Mouse (Mus musculus) embryonic facial prominence, embryonic 14.5 days (tissue): ENCODE data around the gene Olfr640. TPM values are rescaled to one million over a fixed set of nuclear protein-coding genes. Genes with fewer than 3 reads are reported as not detected.

ENCODE experiments used
- ATAC-seq: fragments of 200-750 bp; cut with Nextera tagmentation; 2 replicates; pipeline ENCODE4 v1.8.0; 2017; ENCODE audit warnings: low read depth, moderate number of reproducible peaks, moderate TSS enrichment
- DNase-seq: peaks from one replicate; pipeline ENCODE4 v3.0.0-alpha.2; 2015; ENCODE audit warnings: low spot score
- H3K27ac ChIP-seq: fragments of 300-500 bp; sonication (generic); replicated peaks from 2 replicates; pipeline ENCODE4 v1.5.1; 2014; ENCODE audit warnings: low read depth, mild to moderate bottlenecking, low read length, moderate library complexity
- H3K27me3 ChIP-seq: fragments of 300-500 bp; sonication (generic); replicated peaks from 2 replicates; pipeline ENCODE4 v1.6.1; 2014; ENCODE audit warnings: low read length; ENCODE audit not compliant: control insufficient read depth, insufficient read depth
- H3K36me3 ChIP-seq: fragments of 300-500 bp; sonication (generic); 2 replicates; pipeline ENCODE4 v1.6.1; 2014; ENCODE audit warnings: low read length, mixed read lengths; ENCODE audit not compliant: control insufficient read depth, insufficient read depth
- H3K4me1 ChIP-seq: fragments of 300-500 bp; sonication (generic); 2 replicates; pipeline ENCODE4 v1.6.1; 2014; ENCODE audit warnings: antibody characterized with exemption, low read length; ENCODE audit not compliant: control insufficient read depth, insufficient read depth
- H3K4me2 ChIP-seq: fragments of 300-500 bp; sonication (generic); 2 replicates; pipeline ENCODE4 v1.6.1; 2014; ENCODE audit warnings: low read depth, mild to moderate bottlenecking, low read length, moderate library complexity, mixed read lengths
- H3K4me3 ChIP-seq: fragments of 300-500 bp; sonication (generic); 2 replicates; pipeline ENCODE4 v1.5.1; 2014; ENCODE audit warnings: low read depth, mild to moderate bottlenecking, low read length
- H3K9ac ChIP-seq: fragments of 300-500 bp; sonication (generic); 2 replicates; pipeline ENCODE4 v1.6.1; 2014; ENCODE audit warnings: low read depth, mild to moderate bottlenecking, low read length, moderate library complexity, mixed read lengths
- H3K9me3 ChIP-seq: fragments of 300-500 bp; sonication (generic); 2 replicates; pipeline ENCODE4 v1.6.1; 2016; ENCODE audit warnings: low read length; ENCODE audit not compliant: control insufficient read depth
- WGBS: fragments of 180-500 bp; shearing (Covaris S2); extraction: QIAGEN DNeasy Blood & Tissue Kit; methylation state at CpG from one replicate; pipeline ENCODE4 v1.1.7; 2014; 5-methylcytosine and 5-hydroxymethylcytosine counted together
- polyA plus RNA-seq: library from polyadenylated mRNA; unstranded; fragments of >200 nt; fragmentation: Nextera tagmentation; extraction: Ambion mirVana; gene quantifications from 2 replicates; pipeline ENCODE4 v1.2.1, GENCODE M21; 2014

Olfr640 gene
- 0.13 and 0.14 TPM in 2 replicates for polyA plus RNA-seq

GRCm38 (mm10) chr7:104025473-104025872, at the start of gene Olfr640:
Olfr640 (minus strand) TSS chr7:104025573.
- H3K9me3 ChIP-seq, result no peaks in the 10 kb centered on the region
- 77% methylated on average over 6 of the region's 6 CpGs for WGBS
- no peaks in the 10 kb centered on the region for H3K36me3 ChIP-seq
- DNase-seq (no peak), ATAC-seq (no peak)
- H3K27me3 ChIP-seq, result no peaks in the 10 kb centered on the region
- H3K4me2 ChIP-seq, result no peak within 1 kb of the TSS
- no peak within 1 kb of the TSS for H3K4me3 ChIP-seq
- H3K9ac ChIP-seq, result no peak within 1 kb of the TSS
- H3K4me1 ChIP-seq, result no peaks in the 10 kb centered on the region
- no peak within 1 kb of the TSS for H3K27ac ChIP-seq

DNA sequence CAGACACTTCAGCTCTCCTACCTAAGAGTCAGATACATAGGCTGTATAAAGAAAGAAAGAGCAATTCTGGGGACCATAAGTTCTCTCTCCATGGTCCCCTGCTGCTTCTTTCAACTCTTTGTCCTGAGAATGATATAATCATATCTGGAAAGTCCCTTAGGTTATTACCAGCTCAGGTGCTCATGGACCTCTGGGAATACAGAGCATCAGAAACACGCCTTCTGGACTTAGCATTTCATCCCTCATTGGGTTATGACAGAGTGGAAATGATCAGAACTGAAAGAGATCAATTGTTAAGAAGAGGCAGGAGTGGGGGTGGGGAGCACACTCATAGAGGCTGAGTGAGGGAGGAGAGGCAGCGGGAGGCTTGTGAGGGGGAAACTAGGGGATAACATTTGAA, 46.4 kb upstream of the Olfr640 start, which contains the start of gene Olfr644:
Gene Olfr644 (minus strand): TSS at position 101 of the 400 bp plus-strand sequence.
- H3K27ac ChIP-seq, result no peak within 1 kb of the TSS
- no peak for DNase-seq
- 65% methylated on average over 2 of the region's 2 CpGs for WGBS
- no peak within 1 kb of the TSS for H3K4me2 ChIP-seq
- no peak for ATAC-seq
- H3K4me1 ChIP-seq, result no peaks in the 10 kb centered on the region
- H3K9ac ChIP-seq, result no peak within 1 kb of the TSS
- no peaks in the 10 kb centered on the region for H3K27me3 ChIP-seq
- H3K36me3 ChIP-seq, result no peaks in the 10 kb centered on the region
- no peak within 1 kb of the TSS for H3K4me3 ChIP-seq
- peaks cover 6% of the 10 kb centered on the region; the same call in 1 of the 2 replicates for H3K9me3 ChIP-seq

- ATAC-seq, result no peak
Measured at GRCm38 (mm10) chr7:104061345-104061744, 36.0 kb upstream of the Olfr640 start, which contains the start of gene 4930516K23Rik. 4930516K23Rik (minus strand) TSS chr7:104061445.

GRCm38 (mm10) chr7:104059215-104059614, 33.8 kb upstream of the Olfr640 start:
- Histone ChIP-seq H3K36me3 (no peaks in the 10 kb centered on the region), H3K4me3 (no peak overlapping the region), H3K9ac (no peak overlapping the region), H3K9me3 (no peaks in the 10 kb centered on the region), H3K4me2 (no peak overlapping the region), H3K4me1 (no peaks in the 10 kb centered on the region), H3K27ac (no peak overlapping the region), H3K27me3 (no peaks in the 10 kb centered on the region)
- DNase-seq (no peak), ATAC-seq (no peak)
- WGBS, result 88% methylated on average over 1 of the region's 1 CpGs

More at GRCm38 (mm10) chr7:104061345-104061744, 36.0 kb upstream of the Olfr640 start, which contains the start of gene 4930516K23Rik:
- Histone ChIP-seq H3K9ac (no peak within 1 kb of the TSS), H3K4me2 (no peak within 1 kb of the TSS), H3K27ac (no peak within 1 kb of the TSS), H3K36me3 (no peaks in the 10 kb centered on the region), H3K4me1 (no peaks in the 10 kb centered on the region), H3K9me3 (no peaks in the 10 kb centered on the region), H3K4me3 (no peak within 1 kb of the TSS), H3K27me3 (no peaks in the 10 kb centered on the region)
- DNase-seq, result no peak
- 56% methylated on average over 2 of the region's 2 CpGs for WGBS

GRCm38 (mm10) chr7:104052566-104052965, 27.2 kb upstream of the Olfr640 start, which contains the start of gene Olfr642:
Olfr642 (minus strand) TSS chr7:104052666.
- no peak within 1 kb of the TSS for H3K9ac ChIP-seq
- no peak for DNase-seq
- no peaks in the 10 kb centered on the region for H3K4me1 ChIP-seq
- H3K27me3 ChIP-seq, result no peaks in the 10 kb centered on the region
- no peak within 1 kb of the TSS for H3K4me3 ChIP-seq
- 60% methylated on average over 1 of the region's 1 CpGs for WGBS
- no peak for ATAC-seq
- no peak within 1 kb of the TSS for H3K4me2 ChIP-seq
- no peaks in the 10 kb centered on the region for H3K9me3 ChIP-seq
- H3K36me3 ChIP-seq, result no peaks in the 10 kb centered on the region
- no peak within 1 kb of the TSS for H3K27ac ChIP-seq

DNA sequence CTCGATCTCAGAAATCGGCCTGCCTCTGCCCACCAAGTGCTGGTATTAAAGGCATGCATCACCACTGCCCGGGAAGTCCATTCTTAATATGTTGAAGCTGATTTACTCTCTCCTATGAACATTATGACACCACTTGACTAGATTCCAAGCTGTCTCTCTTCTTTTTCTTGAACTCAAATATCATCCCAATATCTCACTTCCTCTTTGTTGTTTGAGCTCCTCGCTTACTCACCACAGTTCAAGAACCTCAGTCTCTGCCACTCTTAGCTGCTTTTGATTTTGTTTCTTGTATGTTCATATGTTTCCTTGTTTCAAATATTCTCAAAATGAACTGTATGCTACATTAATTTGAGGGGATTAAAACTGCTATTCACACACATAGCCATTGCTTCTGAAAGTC, 25.4 kb upstream of the Olfr640 start:
- Histone ChIP-seq H3K27ac (no peak overlapping the region), H3K9ac (no peak overlapping the region), H3K9me3 (no peaks in the 10 kb centered on the region), H3K4me2 (no peak overlapping the region), H3K4me3 (no peak overlapping the region), H3K4me1 (no peaks in the 10 kb centered on the region), H3K36me3 (no peaks in the 10 kb centered on the region), H3K27me3 (no peaks in the 10 kb centered on the region)
- ATAC-seq (no peak), DNase-seq (no peak)
- WGBS, result 91% methylated on average over 4 of the region's 4 CpGs

DNA sequence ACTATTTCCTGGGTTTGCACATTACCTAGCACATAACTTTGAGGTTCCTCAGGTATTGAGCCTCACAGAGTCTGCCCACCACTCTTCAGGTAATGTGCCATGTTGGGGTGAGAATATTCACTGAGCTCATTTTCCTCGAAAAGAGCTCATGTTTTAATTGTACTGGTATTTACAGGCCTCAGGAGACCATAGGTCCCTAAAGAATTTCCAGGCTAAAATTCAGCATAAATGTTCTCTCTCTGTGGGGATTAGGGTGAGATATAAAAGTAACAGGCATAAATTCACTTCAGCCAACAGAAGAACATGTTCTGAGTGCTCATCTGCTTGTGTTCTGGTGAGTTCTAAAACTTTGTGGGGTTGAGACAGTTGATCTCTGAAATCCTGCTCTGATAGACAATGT, 9.8 kb upstream of the Olfr640 start, which contains the start of gene Olfr641:
Gene Olfr641 (plus strand): TSS at position 301 of the 400 bp plus-strand sequence.
- H3K9ac ChIP-seq, result no peak within 1 kb of the TSS
- ATAC-seq (no peak), DNase-seq (no peak)
- H3K4me1 ChIP-seq, result no peaks in the 10 kb centered on the region
- H3K27me3 ChIP-seq, result no peaks in the 10 kb centered on the region
- 68% methylated on average over 1 of the region's 1 CpGs for WGBS
- H3K27ac ChIP-seq, result no peak within 1 kb of the TSS
- H3K36me3 ChIP-seq, result no peaks in the 10 kb centered on the region
- H3K4me3 ChIP-seq, result no peak within 1 kb of the TSS
- H3K4me2 ChIP-seq, result no peak within 1 kb of the TSS
- H3K9me3 ChIP-seq, result no peaks in the 10 kb centered on the region

- Histone ChIP-seq H3K4me3 (no peak overlapping the region), H3K9ac (no peak overlapping the region), H3K4me2 (no peak overlapping the region), H3K9me3 (no peaks in the 10 kb centered on the region), H3K4me1 (no peaks in the 10 kb centered on the region), H3K27me3 (no peaks in the 10 kb centered on the region), H3K36me3 (no peaks in the 10 kb centered on the region), H3K27ac (no peak overlapping the region)
- ATAC-seq (no peak), DNase-seq (no peak)
- WGBS, result 80% methylated on average over 3 of the region's 3 CpGs
Measured at GRCm38 (mm10) chr7:104026978-104027377, 1.6 kb upstream of the Olfr640 start.

- Histone ChIP-seq H3K4me3 (no peak overlapping the region), H3K27me3 (no peaks in the 10 kb centered on the region), H3K9ac (no peak overlapping the region), H3K27ac (no peak overlapping the region), H3K36me3 (no peaks in the 10 kb centered on the region), H3K4me1 (no peaks in the 10 kb centered on the region), H3K4me2 (no peak overlapping the region), H3K9me3 (no peaks in the 10 kb centered on the region)
- DNase-seq (no peak), ATAC-seq (no peak)
- 89% methylated on average over 6 of the region's 6 CpGs for WGBS
Measured at GRCm38 (mm10) chr7:104021651-104022050, 3.7 kb downstream of the Olfr640 start.
